Mouse (Mus musculus) heart, embryonic 11.5 days (tissue): ENCODE results near the gene Mta3. TPM values are rescaled to one million over a fixed set of nuclear protein-coding genes. Genes with fewer than 3 reads are reported as not detected.

Experiments
- ATAC-seq: fragments of 200-750 bp; cut with Nextera tagmentation; replicated peaks from 2 replicates; pipeline ENCODE4 v1.8.0; 2017; ENCODE audit warnings: moderate library complexity; ENCODE audit not compliant: insufficient number of reproducible peaks, low FRiP score, low TSS enrichment
- H3K27ac ChIP-seq: fragments of 300-500 bp; sonication (generic); 2 replicates; pipeline ENCODE4 v1.5.1; 2014; ENCODE audit warnings: mild to moderate bottlenecking, low read depth, low read length
- H3K27me3 ChIP-seq: fragments of 300-500 bp; sonication (generic); 2 replicates; pipeline ENCODE4 v1.6.1; 2014; ENCODE audit warnings: mild to moderate bottlenecking, low read length, mixed read lengths; ENCODE audit not compliant: control insufficient read depth, insufficient read depth
- H3K36me3 ChIP-seq: fragments of 300-500 bp; sonication (generic); 2 replicates; pipeline ENCODE4 v1.6.1; 2014; ENCODE audit warnings: mild to moderate bottlenecking, low read length, moderate library complexity, mixed read lengths; ENCODE audit not compliant: control insufficient read depth, insufficient read depth
- H3K4me1 ChIP-seq: fragments of 300-500 bp; sonication (generic); 2 replicates; pipeline ENCODE4 v1.6.1; 2014; ENCODE audit warnings: low read length; ENCODE audit not compliant: control insufficient read depth, insufficient read depth
- H3K4me2 ChIP-seq: fragments of 300-500 bp; sonication (generic); 2 replicates; pipeline ENCODE4 v1.6.1; 2014; ENCODE audit warnings: mild to moderate bottlenecking, moderate library complexity
- H3K4me3 ChIP-seq: fragments of 300-500 bp; sonication (generic); 2 replicates; pipeline ENCODE4 v1.5.1; 2014; ENCODE audit warnings: low read depth, low read length
- H3K9ac ChIP-seq: fragments of 300-500 bp; sonication (generic); 2 replicates; pipeline ENCODE4 v1.6.1; 2014; ENCODE audit warnings: mild to moderate bottlenecking, low read depth, low read length, moderate library complexity
- H3K9me3 ChIP-seq: fragments of 300-500 bp; sonication (generic); replicated peaks from 2 replicates; pipeline ENCODE4 v1.6.1; 2016; ENCODE audit warnings: low read length; ENCODE audit not compliant: control insufficient read depth
- WGBS: fragments of 180-500 bp; shearing (Covaris S2); extraction: QIAGEN DNeasy Blood & Tissue Kit; methylation state at CpG from one replicate; pipeline ENCODE4 v1.1.7; 2014; ENCODE audit not compliant: insufficient replicate concordance; 5-methylcytosine and 5-hydroxymethylcytosine counted together
- polyA plus RNA-seq: library from polyadenylated mRNA; unstranded; fragments of >200 nt; fragmentation: Nextera tagmentation; extraction: Ambion mirVana; gene quantifications from 2 replicates; pipeline ENCODE4 v1.2.1, GENCODE M21; 2014

The Mta3 gene
- polyA plus RNA-seq, 1 experiment from 2014 or later, result 48.6 TPM

DNA sequence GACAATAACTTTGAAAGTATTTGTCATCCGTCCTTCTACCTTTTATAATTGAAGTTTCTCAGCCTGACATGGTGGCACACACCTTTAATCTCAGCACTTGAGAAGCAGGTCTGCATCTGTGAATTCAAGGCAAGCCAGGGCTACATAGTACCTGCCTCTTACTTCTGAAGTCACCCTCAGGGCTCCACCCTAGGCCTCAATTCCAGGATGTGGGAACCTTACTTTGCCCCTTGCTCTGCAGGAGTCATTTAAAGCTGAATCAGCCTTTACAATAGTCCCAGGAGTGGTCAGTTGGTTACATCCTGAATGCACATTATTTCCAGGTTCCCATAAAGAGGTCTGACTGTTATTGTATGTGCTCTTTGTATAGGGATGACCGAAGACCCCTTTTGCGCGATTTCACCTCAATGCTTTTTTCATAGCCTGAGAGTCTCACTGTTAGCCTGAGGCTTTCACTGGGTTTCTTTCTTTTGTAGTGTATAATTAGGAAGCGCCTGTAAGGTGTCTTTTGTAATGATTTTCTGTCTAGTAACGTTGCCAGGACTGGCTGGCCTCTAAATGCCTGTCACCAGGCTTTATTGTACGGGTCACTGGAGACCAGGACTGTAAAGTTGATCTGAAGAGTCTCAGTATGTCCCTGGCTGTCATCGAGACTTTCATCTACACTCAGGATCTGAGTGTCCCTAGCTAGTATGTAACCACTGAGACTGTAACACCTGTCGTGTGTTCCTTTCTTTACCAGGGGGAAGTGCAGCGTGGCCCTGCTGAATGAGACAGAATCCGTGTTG, 47.3 kb downstream of the Mta3 start:
- peaks cover 11% of the 10 kb centered on the region for H3K36me3 ChIP-seq
- no peak overlapping the region for H3K4me3 ChIP-seq
- no peak overlapping the region for H3K9ac ChIP-seq
- no peak for ATAC-seq
- H3K27ac ChIP-seq, result no peak overlapping the region
- H3K9me3 ChIP-seq, result no peaks in the 10 kb centered on the region
- no peaks in the 10 kb centered on the region for H3K27me3 ChIP-seq
- H3K4me1 ChIP-seq, result no peaks in the 10 kb centered on the region
- H3K4me2 ChIP-seq, result no peak overlapping the region
- 79% methylated on average over 11 of the region's 11 CpGs for WGBS

DNA sequence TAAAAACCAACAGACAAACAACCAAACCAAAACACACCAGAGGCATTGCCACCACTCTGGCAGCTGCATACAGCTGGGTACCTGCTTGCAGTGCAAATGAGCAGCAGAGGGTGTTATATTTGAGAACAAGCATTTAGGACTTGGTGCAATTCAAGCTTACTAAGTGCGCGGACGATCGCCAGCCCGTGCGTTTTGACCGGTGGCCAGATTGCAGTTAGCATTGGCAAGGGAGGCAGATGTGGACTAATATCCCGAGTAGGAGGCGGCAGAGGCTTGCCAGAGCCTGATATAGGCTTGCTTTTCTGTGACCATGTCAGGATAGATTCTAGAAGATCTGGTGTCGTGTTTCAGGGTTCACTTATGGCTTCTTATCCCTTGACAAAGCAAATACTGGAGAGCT, 52.1 kb downstream of the Mta3 start:
- H3K4me3 ChIP-seq, result no peak overlapping the region
- H3K36me3 ChIP-seq, result peaks cover 16% of the 10 kb centered on the region
- no peaks in the 10 kb centered on the region for H3K27me3 ChIP-seq
- no peaks in the 10 kb centered on the region for H3K9me3 ChIP-seq
- no peak overlapping the region for H3K4me2 ChIP-seq
- H3K9ac ChIP-seq, result no peak overlapping the region
- H3K27ac ChIP-seq, result no peak overlapping the region
- WGBS, result 86% methylated on average over 10 of the region's 10 CpGs
- no peaks in the 10 kb centered on the region for H3K4me1 ChIP-seq
- no peak for ATAC-seq

DNA sequence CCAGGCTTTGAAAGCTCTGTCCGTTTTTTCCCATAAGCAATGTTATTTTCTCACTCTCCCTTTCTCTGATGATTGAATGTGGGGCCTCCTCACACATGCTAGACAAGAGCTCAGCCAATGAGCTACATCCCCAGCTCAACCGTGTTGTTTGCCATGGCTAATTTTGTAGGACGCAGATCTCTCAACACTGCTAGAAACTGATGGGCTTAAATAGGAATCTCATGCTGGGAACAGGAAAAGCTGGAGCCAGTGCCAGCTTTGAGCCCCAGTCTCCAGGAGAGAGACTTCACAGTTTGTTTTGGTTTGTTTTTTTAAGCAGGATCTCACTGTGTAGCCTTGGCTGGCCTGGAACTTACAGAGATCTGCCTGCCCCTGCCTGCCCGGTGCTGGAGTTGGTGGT, 53.6 kb downstream of the Mta3 start:
- WGBS, result 25% methylated on average over 4 of the region's 4 CpGs
- no peak overlapping the region for H3K27ac ChIP-seq
- H3K9me3 ChIP-seq, result no peaks in the 10 kb centered on the region
- peaks cover 22% of the 10 kb centered on the region for H3K36me3 ChIP-seq
- H3K4me3 ChIP-seq, result no peak overlapping the region
- no peak overlapping the region for H3K4me2 ChIP-seq
- H3K4me1 ChIP-seq, result no peaks in the 10 kb centered on the region
- H3K9ac ChIP-seq, result no peak overlapping the region
- no peaks in the 10 kb centered on the region for H3K27me3 ChIP-seq
- no peak for ATAC-seq

DNA sequence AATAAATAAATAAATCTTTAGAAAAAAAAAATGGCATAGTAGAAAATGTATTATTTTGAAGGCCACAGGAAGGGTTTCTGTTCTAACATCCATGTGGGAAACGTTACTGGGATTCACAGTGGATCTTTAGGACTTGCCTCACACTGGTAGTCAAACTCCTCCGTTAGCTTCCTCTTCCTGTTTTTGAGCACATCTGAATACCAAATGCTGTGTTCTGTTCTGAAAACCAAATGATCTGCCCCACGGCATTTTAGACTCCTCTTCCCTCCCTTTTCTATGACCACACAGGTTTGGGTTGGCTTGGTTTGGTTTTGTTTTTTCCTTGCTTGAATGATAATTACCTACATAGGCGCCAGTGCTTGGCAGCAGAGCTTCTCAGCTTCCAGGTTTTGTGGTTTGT, 58.6 kb downstream of the Mta3 start:
- H3K4me3 ChIP-seq, result no peak overlapping the region
- 87% methylated on average over 4 of the region's 4 CpGs for WGBS
- no peak overlapping the region for H3K27ac ChIP-seq
- no peak overlapping the region for H3K9ac ChIP-seq
- H3K4me1 ChIP-seq, result 0 out of 2 replicates have a peak, but pooled peaks cover 3% of the 10 kb centered on the region
- no peak for ATAC-seq
- H3K27me3 ChIP-seq, result no peaks in the 10 kb centered on the region
- H3K9me3 ChIP-seq, result no peaks in the 10 kb centered on the region
- H3K36me3 ChIP-seq, result peaks cover 16% of the 10 kb centered on the region
- H3K4me2 ChIP-seq, result no peak overlapping the region

DNA sequence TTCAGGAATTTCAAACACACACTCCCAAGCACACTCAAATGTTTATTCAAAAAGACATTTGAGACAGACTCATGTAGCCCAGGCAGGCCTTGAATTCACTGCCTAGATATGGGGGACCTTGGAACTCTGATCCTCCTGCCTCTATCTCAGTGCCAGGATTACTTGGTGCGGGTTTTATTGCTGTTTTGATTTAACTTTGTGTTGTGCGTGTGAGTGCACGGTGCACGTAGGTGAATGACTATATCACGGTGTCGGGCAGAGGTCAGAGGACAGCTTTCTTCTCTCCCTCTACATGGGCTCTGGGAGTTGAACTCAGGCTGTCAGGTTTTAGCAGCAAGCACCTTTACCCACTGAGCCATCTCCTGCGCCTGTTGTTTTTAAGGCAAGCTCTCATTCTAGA, 61.1 kb downstream of the Mta3 start:
- no peaks in the 10 kb centered on the region for H3K27me3 ChIP-seq
- peaks cover 15% of the 10 kb centered on the region for H3K36me3 ChIP-seq
- H3K4me3 ChIP-seq, result no peak overlapping the region
- no peak overlapping the region for H3K4me2 ChIP-seq
- no peaks in the 10 kb centered on the region for H3K9me3 ChIP-seq
- no peak overlapping the region for H3K9ac ChIP-seq
- ATAC-seq, result no peak
- H3K27ac ChIP-seq, result no peak overlapping the region
- 90% methylated on average over 7 of the region's 7 CpGs for WGBS
- 0 out of 2 replicates have a peak, but pooled peaks cover 3% of the 10 kb centered on the region for H3K4me1 ChIP-seq

GRCm38 (mm10) chr17:83768309-83768708, 62.3 kb downstream of the Mta3 start:
- Histone ChIP-seq H3K4me3 (no peak overlapping the region), H3K4me2 (no peak overlapping the region), H3K27me3 (no peaks in the 10 kb centered on the region), H3K27ac (no peak overlapping the region), H3K9ac (no peak overlapping the region), H3K9me3 (no peaks in the 10 kb centered on the region), H3K4me1 (0 out of 2 replicates have a peak, but pooled peaks cover 3% of the 10 kb centered on the region), H3K36me3 (peaks cover 11% of the 10 kb centered on the region)
- no peak for ATAC-seq
- 62% methylated on average over 10 of the region's 10 CpGs for WGBS

DNA sequence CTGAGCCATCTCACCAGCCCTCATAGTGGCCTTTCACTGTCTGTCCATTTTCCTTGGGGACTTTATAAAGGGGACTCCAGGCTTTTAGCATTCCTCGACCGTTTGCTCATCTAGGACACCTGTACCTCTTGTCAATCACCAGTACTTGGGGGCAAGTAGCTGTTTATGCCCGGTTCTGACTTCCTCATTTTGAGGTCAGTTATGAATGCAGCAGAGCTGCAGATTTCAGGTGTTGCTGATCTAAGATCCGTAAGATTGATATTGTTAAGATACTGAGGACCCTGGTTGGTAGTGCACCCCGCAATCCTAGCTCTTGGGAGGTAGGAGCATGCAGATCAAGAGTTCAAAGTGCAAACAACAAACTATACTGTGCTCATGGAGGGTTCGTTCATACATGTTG, 64.4 kb downstream of the Mta3 start:
- Histone ChIP-seq H3K9me3 (no peaks in the 10 kb centered on the region), H3K4me3 (no peak overlapping the region), H3K27me3 (no peaks in the 10 kb centered on the region), H3K36me3 (peaks cover 3% of the 10 kb centered on the region; the same call in 1 of the 2 replicates), H3K9ac (no peak overlapping the region), H3K4me2 (no peak overlapping the region), H3K4me1 (0 out of 2 replicates have a peak, but pooled peaks cover 3% of the 10 kb centered on the region), H3K27ac (no peak overlapping the region)
- no peak for ATAC-seq
- WGBS, result 84% methylated on average over 6 of the region's 6 CpGs

DNA sequence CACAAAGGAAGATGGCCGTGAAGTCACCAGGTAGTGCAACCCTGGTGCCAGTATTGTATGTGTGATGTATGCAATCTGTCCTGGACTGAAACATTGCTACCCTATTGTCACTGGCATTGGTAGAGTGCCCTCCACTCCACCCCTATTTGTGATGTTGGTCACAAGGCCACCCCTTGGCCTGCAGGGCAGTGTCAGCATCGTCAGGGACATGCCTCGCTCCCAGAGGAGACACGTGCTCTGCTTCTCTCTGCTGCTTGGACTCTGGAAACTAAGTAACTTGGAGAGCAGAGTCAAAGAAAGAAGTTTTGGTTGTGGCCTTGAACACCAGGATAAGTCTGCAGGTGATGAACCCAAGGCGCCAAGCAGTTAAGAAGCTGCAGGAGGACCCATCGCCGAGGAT, 65.0 kb downstream of the Mta3 start:
- Histone ChIP-seq H3K36me3 (peaks cover 4% of the 10 kb centered on the region; the same call in 1 of the 2 replicates), H3K4me2 (no peak overlapping the region), H3K4me1 (0 out of 2 replicates have a peak, but pooled peaks cover 3% of the 10 kb centered on the region), H3K9ac (no peak overlapping the region), H3K27me3 (no peaks in the 10 kb centered on the region), H3K9me3 (no peaks in the 10 kb centered on the region), H3K27ac (no peak overlapping the region), H3K4me3 (no peak overlapping the region)
- no peak for ATAC-seq
- 87% methylated on average over 7 of the region's 7 CpGs for WGBS

DNA sequence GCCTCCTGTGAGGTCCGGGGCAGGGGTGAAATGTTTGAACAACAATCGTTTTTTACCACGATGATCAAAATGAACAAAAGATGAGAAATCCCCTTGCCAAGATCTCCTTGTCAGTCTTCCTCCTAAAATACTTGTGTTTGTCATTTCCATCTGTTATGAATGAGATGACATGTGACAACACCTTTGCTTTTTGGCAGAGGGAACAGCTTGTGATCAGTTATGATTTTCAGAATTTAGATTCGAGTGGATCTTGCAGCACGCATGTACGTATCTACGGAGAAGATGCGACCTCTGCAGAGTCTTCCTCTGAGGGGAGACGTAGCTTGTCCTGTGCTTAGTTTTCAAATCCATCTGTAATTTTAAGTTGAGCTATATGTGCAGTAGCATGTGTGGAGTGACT, 66.1 kb downstream of the Mta3 start:
- Histone ChIP-seq H3K27ac (no peak overlapping the region), H3K36me3 (peaks cover 7% of the 10 kb centered on the region; the same call in 1 of the 2 replicates), H3K9ac (no peak overlapping the region), H3K4me1 (0 out of 2 replicates have a peak, but pooled peaks cover 3% of the 10 kb centered on the region), H3K27me3 (no peaks in the 10 kb centered on the region), H3K4me2 (no peak overlapping the region), H3K9me3 (no peaks in the 10 kb centered on the region), H3K4me3 (no peak overlapping the region)
- 91% methylated on average over 9 of the region's 9 CpGs for WGBS
- ATAC-seq, result no peak
